Mouse (Mus musculus) forebrain, embryonic 10.5 days (tissue): Measurements from ENCODE around the gene Timm17a. TPM values are rescaled to one million over a fixed set of nuclear protein-coding genes. Genes with fewer than 3 reads are reported as not detected.

Experiments
- polyA plus RNA-seq: library from polyadenylated mRNA; unstranded; fragments of >200 nt; fragmentation: Nextera tagmentation; extraction: Ambion mirVana; gene quantifications from 2 replicates; pipeline ENCODE4 v1.2.1, GENCODE M21; 2016

The Timm17a gene
- polyA plus RNA-seq, 1 experiment from 2014 or later: 197 TPM

Other genes with a start within 250 kb of the Timm17a start
- gene Lgr6, start 208.5 kb downstream of the Timm17a start, polyA plus RNA-seq: 0.07 and 0.14 TPM in 2 replicates
- gene Ptpn7, start 181.1 kb downstream of the Timm17a start, polyA plus RNA-seq: 1.9 and 2.3 TPM in 2 replicates
- gene Arl8a, start 167.0 kb downstream of the Timm17a start, polyA plus RNA-seq: 37.6 and 39.2 TPM in 2 replicates
- not detected in 2 replicates for gene Gpr37l1, start 146.1 kb downstream of the Timm17a start, polyA plus RNA-seq
- gene Elf3, start 55.2 kb downstream of the Timm17a start, polyA plus RNA-seq: 3.3 and 4.0 TPM in 2 replicates
- 92.3 and 94.5 TPM in 2 replicates for gene Rnpep, start 29.7 kb downstream of the Timm17a start, polyA plus RNA-seq
- gene Lmod1, start 11.0 kb upstream of the Timm17a start, polyA plus RNA-seq: 0.36 and 0.41 TPM in 2 replicates
- gene Shisa4, start 61.5 kb upstream of the Timm17a start, polyA plus RNA-seq: 60.5 and 62.4 TPM in 2 replicates
- 193 and 203 TPM in 2 replicates for gene Ipo9, start 116.7 kb upstream of the Timm17a start, polyA plus RNA-seq